Mouse (Mus musculus): ENCODE results near the gene Nfia.

Gene Nfia

GRCm38 (mm10) chr4:97868938-97869440 is 96.5 kb downstream of the Nfia start:
- DNase-seq (ENCODE audit: low spot score in 2 of 2), result peak; percentile 95

DNA sequence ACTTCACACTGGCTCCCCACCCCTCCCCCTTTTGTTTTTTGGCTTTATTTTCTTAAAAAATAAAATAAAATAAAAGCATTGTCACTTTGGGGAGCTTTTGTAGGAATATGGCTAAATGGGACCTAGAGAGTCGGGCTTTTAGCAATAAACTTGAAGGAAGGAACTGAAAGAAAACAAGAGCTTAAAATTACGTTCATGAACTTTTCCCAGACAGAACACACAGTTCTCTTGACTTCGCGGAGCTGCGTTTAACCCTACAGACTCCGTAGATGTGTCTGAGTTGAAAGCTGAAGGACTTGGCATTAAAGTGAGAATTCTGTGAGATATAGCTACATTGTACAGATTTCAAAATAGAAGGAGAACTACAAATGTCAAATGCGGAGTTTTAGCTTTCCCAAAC is 96.9 kb downstream of the Nfia start:
- DNase-seq (ENCODE audit: low spot score in 2 of 2), result no peak

- DNase-seq (ENCODE audit: low spot score in 2 of 2), result no peak
Measured at GRCm38 (mm10) chr4:97871770-97872439, 99.4 kb downstream of the Nfia start.

GRCm38 (mm10) chr4:97874916-97875315 is 102.4 kb downstream of the Nfia start:
- no peak for DNase-seq (ENCODE audit: low spot score in 2 of 2)

GRCm38 (mm10) chr4:97875901-97876300 is 103.4 kb downstream of the Nfia start:
- no peak for DNase-seq (ENCODE audit: low spot score in 2 of 2)

DNA sequence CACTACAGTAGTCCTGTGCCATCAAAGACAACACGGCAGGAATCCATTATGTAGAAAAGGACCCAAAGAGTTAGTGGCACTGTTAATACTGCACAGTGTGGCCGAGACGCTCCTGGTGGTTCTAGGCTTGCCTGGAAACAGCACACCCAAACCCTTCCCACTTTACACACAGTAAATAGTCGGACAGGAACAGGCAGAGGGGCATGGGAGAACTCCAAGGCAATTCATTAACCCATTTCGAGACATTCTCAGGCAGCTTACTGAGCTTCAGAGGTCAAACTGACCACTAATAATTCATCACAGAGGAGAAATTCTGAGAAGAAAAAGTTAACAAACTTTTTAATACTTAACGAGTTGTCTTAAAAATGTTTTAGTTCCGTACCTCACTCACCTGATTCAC is 107.2 kb downstream of the Nfia start:
- DNase-seq (ENCODE audit: low spot score in 2 of 2), result no peak

DNA sequence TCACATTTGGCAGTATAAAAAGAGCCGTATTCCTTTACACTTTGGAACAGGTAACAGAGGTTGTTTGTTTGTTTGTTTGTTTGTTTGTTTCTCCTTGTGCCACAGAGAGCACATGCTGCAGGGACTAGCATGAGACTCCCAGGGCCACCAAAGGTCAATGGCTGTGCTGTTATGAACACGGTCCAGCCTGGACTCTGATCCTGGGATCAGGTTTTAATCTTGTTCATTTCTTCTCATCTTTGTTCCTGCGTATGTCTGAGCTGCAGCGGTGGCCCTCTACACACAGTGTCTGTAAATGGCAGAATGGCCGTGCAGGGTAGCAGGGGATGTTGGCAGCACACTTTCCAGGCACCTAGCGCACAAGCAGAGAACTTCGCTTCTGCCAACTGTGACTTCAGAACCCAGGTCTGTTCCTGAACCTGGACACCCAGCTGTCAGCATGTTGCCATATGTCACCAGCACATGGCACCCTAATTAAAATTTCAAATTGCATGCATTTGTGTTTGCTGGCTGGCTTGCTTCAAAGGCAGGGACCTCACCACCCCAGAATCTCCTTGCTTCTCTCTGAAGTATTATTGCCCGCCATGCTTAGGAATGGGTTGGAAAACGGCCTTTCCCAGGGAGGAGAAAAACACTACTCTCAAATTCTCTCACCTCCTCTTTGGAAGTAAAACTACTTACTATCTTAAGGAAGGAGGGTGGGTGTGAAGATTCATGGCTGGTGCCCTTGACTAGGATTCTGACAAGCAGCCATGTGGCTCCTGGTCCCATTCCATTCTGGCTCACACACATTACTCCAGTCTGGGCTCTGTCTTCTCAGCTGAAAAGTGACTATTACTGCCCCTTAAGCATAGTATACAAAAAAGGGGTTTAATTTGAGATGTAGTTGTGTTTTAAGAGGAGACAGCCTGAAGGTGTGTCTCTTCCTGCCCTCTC is 107.9 kb downstream of the Nfia start:
- DNase-seq (ENCODE audit: low spot score in 2 of 2), result no peak

DNA sequence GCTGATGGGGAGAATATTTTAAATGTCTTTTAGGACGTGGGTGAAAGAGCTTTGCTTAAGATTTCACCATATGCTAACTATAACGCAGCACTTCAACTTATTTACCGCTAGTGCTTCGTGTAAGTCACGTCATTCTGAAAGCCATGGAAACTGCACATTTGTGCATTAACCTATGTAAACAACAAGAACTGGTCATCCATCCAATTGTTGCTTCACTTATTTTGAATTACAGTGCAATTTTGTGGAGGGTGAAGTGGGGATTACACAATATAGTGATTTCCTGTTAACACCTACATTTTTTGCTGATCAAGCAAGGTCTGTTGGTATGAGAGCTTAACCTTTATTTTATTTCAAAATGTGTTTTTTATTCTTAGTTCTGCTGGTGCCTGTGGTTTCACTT is 113.0 kb downstream of the Nfia start:
- DNase-seq (ENCODE audit: low spot score in 2 of 2), result no peak

- no peak for DNase-seq (ENCODE audit: low spot score in 2 of 2)
Measured at GRCm38 (mm10) chr4:97886220-97886619, 113.7 kb downstream of the Nfia start.

- no peak for DNase-seq (ENCODE audit: low spot score in 2 of 2)
Measured at GRCm38 (mm10) chr4:97887228-97887627, 114.7 kb downstream of the Nfia start.

- DNase-seq (ENCODE audit: low spot score in 2 of 2), result no peak
Measured at GRCm38 (mm10) chr4:97891063-97891462, 118.5 kb downstream of the Nfia start.

- no peak for DNase-seq (ENCODE audit: low spot score in 2 of 2)
Measured at GRCm38 (mm10) chr4:97891611-97892010, 119.1 kb downstream of the Nfia start.

- DNase-seq (ENCODE audit: low spot score in 2 of 2), result no peak
Measured at GRCm38 (mm10) chr4:97893915-97894884, 121.7 kb downstream of the Nfia start.

GRCm38 (mm10) chr4:97895940-97896339 is 123.4 kb downstream of the Nfia start:
- DNase-seq (ENCODE audit: low spot score in 2 of 2), result no peak

DNA sequence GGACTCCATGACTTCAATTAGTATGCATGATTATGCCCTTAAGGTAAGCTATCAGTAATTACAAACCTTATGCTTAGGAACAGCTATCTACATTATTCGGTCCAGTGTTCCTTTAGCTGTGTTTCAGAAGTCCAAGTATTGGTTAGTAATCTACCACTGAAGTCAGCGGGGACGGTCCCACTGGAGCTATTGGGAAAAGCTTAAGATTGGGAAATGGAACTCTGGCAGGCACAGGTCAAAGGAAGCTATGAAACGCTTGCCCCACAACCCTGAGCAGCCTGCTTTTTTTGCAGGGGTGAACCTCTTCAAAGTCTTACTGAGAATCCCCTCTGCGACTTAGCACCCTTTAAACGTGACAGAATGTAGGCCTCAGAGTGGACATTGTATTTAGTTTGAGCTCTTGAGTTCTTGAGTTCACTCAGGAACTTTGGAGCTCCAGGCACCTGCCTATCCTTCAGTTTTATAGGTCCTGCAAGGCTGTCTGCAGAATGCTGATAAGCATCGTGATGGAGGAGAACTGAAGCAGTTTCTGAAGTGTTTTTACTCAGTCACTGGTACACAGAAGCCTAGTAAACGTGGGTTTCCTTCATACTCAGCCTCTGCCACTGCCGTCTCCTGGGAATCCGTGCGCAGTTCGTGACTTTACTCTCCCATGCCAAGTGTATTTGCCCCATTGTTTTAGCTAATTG is 127.9 kb downstream of the Nfia start:
- no peak for DNase-seq (ENCODE audit: low spot score in 2 of 2)

DNA sequence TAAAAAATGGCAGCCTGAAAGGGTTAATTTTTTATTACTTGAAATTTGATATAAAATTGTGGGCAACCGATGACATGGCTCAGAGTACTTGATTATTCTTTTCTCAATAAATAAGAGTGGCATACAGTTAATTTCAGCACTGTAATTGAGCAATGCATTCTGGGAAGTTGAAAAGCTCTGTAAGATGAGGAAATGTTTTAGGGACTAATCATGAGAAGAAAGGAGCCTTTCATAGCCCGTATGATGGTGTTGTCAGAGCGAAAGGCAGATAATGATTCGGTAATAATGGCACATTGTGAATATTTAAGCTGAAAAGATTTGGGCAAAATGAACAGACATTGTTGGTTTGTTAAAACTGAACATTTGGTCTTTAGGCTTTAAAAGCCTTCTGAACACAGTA is 133.3 kb downstream of the Nfia start:
- peak in 1 of 2 experiments; percentile 1 for DNase-seq (ENCODE audit: low spot score in 2 of 2)

DNA sequence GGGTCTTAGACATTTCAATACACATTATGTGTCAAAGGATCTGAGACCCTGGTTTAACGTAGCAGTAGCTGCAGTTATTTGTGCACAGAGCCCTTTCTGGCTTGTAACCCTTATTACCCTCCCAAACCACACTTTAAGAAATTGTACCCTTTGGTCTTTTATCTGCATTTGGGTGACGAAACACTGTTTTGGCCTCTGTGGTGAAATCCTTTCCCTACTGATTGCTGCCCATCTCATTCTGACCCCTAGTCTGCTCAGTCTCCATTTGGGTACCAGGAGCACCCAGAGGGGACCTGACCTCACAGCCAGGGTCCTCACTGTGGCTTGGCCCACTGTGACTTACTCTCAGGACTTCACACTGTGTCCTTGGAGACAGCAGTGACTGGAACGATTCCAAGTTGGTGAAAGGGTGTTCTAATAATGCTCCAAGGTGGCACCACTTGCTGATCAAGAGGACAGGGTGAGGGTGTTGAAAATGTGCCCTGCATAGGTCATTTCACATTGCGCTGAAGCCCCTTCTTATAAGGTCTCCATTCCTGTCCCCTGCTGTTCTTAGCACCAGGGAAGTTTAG is 136.1 kb downstream of the Nfia start:
- no peak for DNase-seq (ENCODE audit: low spot score in 2 of 2)

GRCm38 (mm10) chr4:97910115-97910776 is 137.7 kb downstream of the Nfia start:
- no peak for DNase-seq (ENCODE audit: low spot score in 2 of 2)

DNA sequence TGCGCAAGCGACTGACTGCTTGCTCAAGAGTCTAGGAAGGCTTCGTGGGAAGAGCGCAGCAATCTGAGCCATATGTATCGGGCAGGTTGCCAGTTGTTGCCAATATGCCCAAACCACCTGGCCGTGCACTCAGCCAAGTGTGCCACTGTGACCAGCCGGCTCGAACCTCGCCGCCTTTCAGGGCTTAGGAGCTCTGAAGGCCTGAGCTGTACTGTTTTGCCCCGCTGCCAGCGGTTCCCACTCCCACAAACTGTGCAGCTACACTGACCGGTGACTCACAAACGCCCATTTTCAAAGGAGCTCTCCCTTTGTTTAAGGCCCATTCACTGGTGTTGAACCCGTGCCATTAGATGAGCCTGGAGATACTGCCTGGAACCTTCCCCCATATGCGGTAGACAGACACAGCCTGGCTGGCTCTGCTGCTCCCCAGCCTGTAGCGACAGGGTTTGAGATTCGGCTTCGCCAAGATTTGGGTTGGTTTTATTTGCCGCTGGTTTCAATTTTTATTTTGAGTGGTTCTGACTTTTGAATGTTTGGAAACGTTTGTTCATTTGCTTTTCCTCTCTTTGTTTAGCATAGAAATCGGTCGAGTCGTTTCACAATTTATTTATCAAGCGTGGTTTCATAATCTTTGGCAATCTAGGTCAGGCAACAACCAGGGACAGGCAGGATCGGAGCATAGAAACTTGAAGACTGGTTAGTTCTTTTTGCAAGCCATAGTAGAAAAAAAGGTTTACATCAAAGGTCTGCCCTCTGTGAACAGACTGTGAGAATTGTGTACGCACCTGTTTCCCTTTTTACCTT is 138.4 kb downstream of the Nfia start:
- DNase-seq (ENCODE audit: low spot score in 2 of 2), result peak; percentile 28 to 42

Measured in frontal cortex, postnatal 10 days (tissue).